Mouse (Mus musculus) intestine, postnatal 0 days (tissue): ENCODE results near the gene Rfpl4. TPM values are rescaled to one million over a fixed set of nuclear protein-coding genes. Genes with fewer than 3 reads are reported as not detected.

Experiments used
- ATAC-seq: fragments of 200-750 bp; cut with Nextera tagmentation; 2 replicates; pipeline ENCODE4 v1.8.0; 2017; ENCODE audit warnings: mild to moderate bottlenecking, moderate TSS enrichment, moderate library complexity
- H3K27ac ChIP-seq: fragments of 300-500 bp; sonication (generic); 2 replicates; pipeline ENCODE4 v1.5.1; 2014; ENCODE audit warnings: mild to moderate bottlenecking, low read depth, low read length, moderate library complexity
- H3K27me3 ChIP-seq: fragments of 300-500 bp; sonication (generic); replicated peaks from 2 replicates; pipeline ENCODE4 v1.6.1; 2014; ENCODE audit warnings: low read length, mixed read lengths; ENCODE audit not compliant: control insufficient read depth, insufficient read depth
- H3K36me3 ChIP-seq: fragments of 300-500 bp; sonication (generic); 2 replicates; pipeline ENCODE4 v1.6.1; 2014; ENCODE audit warnings: mild to moderate bottlenecking, moderate library complexity; ENCODE audit not compliant: control insufficient read depth, insufficient read depth
- H3K4me1 ChIP-seq: fragments of 300-500 bp; sonication (generic); replicated peaks from 2 replicates; pipeline ENCODE4 v1.6.1; 2014; ENCODE audit warnings: antibody characterized with exemption, low read length, mixed read lengths; ENCODE audit not compliant: control insufficient read depth, insufficient read depth
- H3K4me2 ChIP-seq: fragments of 300-500 bp; sonication (generic); replicated peaks from 2 replicates; pipeline ENCODE4 v1.6.1; 2014; ENCODE audit warnings: low read depth, mild to moderate bottlenecking, moderate library complexity
- H3K4me3 ChIP-seq: fragments of 300-500 bp; sonication (generic); 2 replicates; pipeline ENCODE4 v1.5.1; 2014; ENCODE audit warnings: low read depth, low read length
- H3K9ac ChIP-seq: fragments of 300-500 bp; sonication (generic); 2 replicates; pipeline ENCODE4 v1.6.1; 2014; ENCODE audit warnings: mild to moderate bottlenecking, low read depth, low read length
- H3K9me3 ChIP-seq: fragments of 300-500 bp; sonication (generic); 2 replicates; pipeline ENCODE4 v1.6.1; 2016; ENCODE audit warnings: mixed run types; ENCODE audit not compliant: control insufficient read depth
- CTCF ChIP-seq: sonication (generic); IDR thresholded peaks from 2 replicates; pipeline ENCODE4 v1.5.1; 2016; ENCODE audit warnings: low read depth, mild to moderate bottlenecking, control low read depth, antibody characterized with exemption, moderate library complexity
- WGBS: fragments of 180-500 bp; shearing (Covaris S2); extraction: QIAGEN DNeasy Blood & Tissue Kit; methylation state at CpG from one replicate; pipeline ENCODE4 v1.1.7; 2014; 5-methylcytosine and 5-hydroxymethylcytosine counted together
- polyA plus RNA-seq: library from polyadenylated mRNA; unstranded; fragments of >200 nt; fragmentation: Nextera tagmentation; extraction: Ambion mirVana; gene quantifications from 2 replicates; pipeline ENCODE4 v1.2.1, GENCODE M21; 2015

Gene Rfpl4
- polyA plus RNA-seq, 1 experiment from 2014 or later = not detected

DNA sequence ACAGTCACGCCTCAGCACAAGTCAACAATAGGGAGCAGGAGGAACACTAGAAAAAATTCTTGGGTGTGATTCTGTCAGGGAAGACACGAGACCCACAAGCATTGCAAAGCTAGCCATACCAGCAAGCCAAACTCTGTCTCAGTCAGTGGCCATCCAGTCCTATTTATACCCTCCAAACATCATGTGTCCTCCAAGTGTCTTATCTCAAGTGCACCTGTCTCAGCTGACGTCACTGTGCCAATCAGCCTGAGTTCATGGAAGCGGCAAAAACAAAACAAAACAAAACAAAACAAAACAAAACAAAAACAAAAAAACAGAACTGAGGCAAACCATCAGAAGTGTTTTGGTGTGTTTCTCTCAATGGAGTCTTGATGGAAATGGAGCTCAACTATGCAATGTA lies 8.5 kb downstream of the Rfpl4 start:
- Histone ChIP-seq H3K27me3 (no peaks in the 10 kb centered on the region), H3K9ac (no peak overlapping the region), H3K4me3 (no peak overlapping the region), H3K27ac (no peak overlapping the region), H3K4me1 (no peaks in the 10 kb centered on the region), H3K4me2 (no peak overlapping the region), H3K36me3 (no peaks in the 10 kb centered on the region), H3K9me3 (no peaks in the 10 kb centered on the region)
- WGBS = 70% methylated on average over 4 of the region's 4 CpGs
- no peak for ATAC-seq
- TF ChIP-seq CTCF = no peak

DNA sequence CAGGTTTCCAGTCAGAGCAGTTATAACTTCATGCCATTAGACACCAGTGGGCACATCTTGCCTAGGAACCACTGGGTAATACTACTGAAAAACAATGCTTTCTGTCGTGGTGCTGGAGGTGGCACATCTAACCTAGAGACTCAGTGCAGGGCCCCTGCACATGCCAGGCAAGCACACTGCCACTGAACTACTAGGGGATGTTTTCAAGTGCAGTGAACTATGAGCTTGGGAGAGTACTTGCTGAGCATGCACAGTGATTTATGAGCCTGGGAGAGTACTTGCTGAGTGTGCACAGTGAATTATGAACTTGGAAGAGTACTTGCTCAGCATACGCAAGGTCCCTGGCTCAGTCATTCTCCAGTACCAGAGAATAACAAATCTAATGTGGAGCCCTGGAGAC lies 14.2 kb downstream of the Rfpl4 start:
- peak; percentile 60 for ATAC-seq
- Histone ChIP-seq H3K4me2 (no peak overlapping the region), H3K9me3 (no peaks in the 10 kb centered on the region), H3K27me3 (no peaks in the 10 kb centered on the region), H3K9ac (no peak overlapping the region), H3K4me1 (no peaks in the 10 kb centered on the region), H3K4me3 (no peak overlapping the region), H3K27ac (0 out of 2 replicates have a peak overlapping the region, but pooled peaks have one; percentile 46), H3K36me3 (peaks cover 17% of the 10 kb centered on the region)
- TF ChIP-seq CTCF = no peak
- WGBS = 72% methylated on average over 2 of the region's 2 CpGs

DNA sequence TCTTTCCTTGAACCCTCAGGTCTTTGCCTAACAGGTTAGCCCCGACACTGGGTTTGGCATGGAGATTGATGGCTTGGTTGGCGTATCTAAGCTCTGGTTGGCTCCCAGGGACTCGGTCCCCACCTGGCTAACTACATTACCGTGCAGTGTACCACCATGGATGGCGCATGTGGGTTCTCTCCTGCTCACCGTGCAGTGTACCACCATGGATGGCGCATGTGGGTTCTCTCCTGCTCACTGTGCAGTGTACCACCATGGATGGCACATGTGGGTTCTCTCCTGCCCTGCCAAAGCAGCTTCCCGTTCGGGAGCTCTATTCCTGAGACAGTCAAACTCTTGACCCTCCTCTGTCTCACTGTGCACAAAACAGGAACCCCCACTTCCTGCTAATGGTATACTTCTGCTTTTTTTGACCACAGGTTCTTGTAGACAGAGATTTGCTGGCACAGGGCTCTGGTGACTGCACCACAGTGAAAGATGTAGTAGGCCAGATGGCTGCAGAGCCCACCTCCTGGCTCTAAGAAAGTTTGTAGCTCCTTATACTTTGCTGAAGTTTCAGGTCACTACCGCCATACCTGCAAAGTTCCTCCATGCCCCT lies 15.6 kb downstream of the Rfpl4 start:
- ATAC-seq = no peak
- Histone ChIP-seq H3K36me3 (peaks cover 26% of the 10 kb centered on the region), H3K4me2 (no peak overlapping the region), H3K9ac (no peak overlapping the region), H3K4me3 (no peak overlapping the region), H3K4me1 (no peaks in the 10 kb centered on the region), H3K27me3 (no peaks in the 10 kb centered on the region), H3K27ac (no peak overlapping the region), H3K9me3 (no peaks in the 10 kb centered on the region)
- WGBS = 84% methylated on average over 10 of the region's 10 CpGs
- no peak for TF ChIP-seq CTCF

- H3K36me3 ChIP-seq = peaks cover 39% of the 10 kb centered on the region
These were observed 17.0 kb downstream of the Rfpl4 start for GRCm38 (mm10) chr7:5099796-5100195.

GRCm38 (mm10) chr7:5098769-5099168 lies 18.0 kb downstream of the Rfpl4 start:
- Histone ChIP-seq H3K27ac (no peak overlapping the region), H3K27me3 (no peaks in the 10 kb centered on the region), H3K9ac (no peak overlapping the region), H3K4me3 (no peak overlapping the region), H3K4me2 (no peak overlapping the region), H3K9me3 (no peaks in the 10 kb centered on the region), H3K36me3 (peaks cover 50% of the 10 kb centered on the region), H3K4me1 (no peaks in the 10 kb centered on the region)
- ATAC-seq = no peak
- no peak for TF ChIP-seq CTCF
- WGBS = 94% methylated on average over 5 of the region's 5 CpGs

More at GRCm38 (mm10) chr7:5099796-5100195, 17.0 kb downstream of the Rfpl4 start:
- ATAC-seq = no peak
- WGBS = 62% methylated on average over 3 of the region's 3 CpGs
- Histone ChIP-seq H3K4me1 (no peaks in the 10 kb centered on the region), H3K27ac (no peak overlapping the region), H3K4me2 (no peak overlapping the region), H3K9ac (no peak overlapping the region), H3K4me3 (no peak overlapping the region), H3K9me3 (no peaks in the 10 kb centered on the region), H3K27me3 (no peaks in the 10 kb centered on the region)
- no peak for TF ChIP-seq CTCF

GRCm38 (mm10) chr7:5092831-5093510 lies 23.8 kb downstream of the Rfpl4 start:
- Histone ChIP-seq H3K27ac (peak overlapping the region; percentile 41), H3K36me3 (peaks cover 80% of the 10 kb centered on the region), H3K9ac (no peak overlapping the region), H3K9me3 (no peaks in the 10 kb centered on the region), H3K4me2 (no peak overlapping the region), H3K4me3 (no peak overlapping the region), H3K4me1 (peaks cover 9% of the 10 kb centered on the region; the same call in 1 of the 2 replicates), H3K27me3 (no peaks in the 10 kb centered on the region)
- no peak for TF ChIP-seq CTCF
- 83% methylated on average over 19 of the region's 21 CpGs for WGBS
- no peak for ATAC-seq
